Mouse (Mus musculus): Measurements from ENCODE around the gene Serp1.
A peak's percentile ranks its signal among the peaks of the same experiment; 100 is the strongest.
"Not testable (repeated sequence)": the region's sequence is repeated elsewhere in the genome, so short reads cannot be mapped to it uniquely, and the experiment has no call there.

The Serp1 gene

DNA sequence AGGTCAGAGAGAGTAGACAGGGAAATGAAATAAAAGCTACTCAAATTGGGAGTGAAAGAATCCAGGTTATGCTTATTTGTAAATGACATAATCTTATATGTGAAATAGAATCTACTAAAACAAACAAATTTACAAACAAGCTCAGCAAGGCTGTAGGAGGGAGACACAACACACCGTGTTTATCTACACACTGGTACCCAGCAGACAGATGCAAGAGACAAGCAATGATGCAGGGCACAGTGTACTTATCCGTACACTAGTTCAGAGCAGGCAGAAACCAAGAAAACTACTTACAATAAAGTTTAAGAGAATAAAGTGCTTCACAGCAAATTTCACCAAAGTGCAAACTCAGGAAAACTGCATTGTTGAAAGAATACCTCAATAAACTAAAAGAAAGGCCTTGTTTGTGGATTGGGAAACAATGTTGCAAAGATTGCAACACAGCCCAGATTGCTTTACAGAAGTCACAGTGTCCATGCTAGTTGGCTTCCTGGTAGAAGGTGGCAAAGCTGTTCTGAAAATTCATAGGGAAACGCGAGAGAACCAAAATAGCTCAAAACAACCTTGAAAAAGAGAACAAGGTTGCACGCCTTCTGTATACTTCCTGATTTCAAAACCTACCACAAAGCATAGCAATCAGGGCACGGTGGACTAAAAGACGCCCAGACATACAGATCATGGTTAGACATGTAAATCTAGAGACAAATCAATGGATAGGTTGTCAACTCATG, 17.5 kb downstream of the Serp1 start:
- no peak for DNase-seq (ENCODE audit: low spot score in 2 of 2)

DNA sequence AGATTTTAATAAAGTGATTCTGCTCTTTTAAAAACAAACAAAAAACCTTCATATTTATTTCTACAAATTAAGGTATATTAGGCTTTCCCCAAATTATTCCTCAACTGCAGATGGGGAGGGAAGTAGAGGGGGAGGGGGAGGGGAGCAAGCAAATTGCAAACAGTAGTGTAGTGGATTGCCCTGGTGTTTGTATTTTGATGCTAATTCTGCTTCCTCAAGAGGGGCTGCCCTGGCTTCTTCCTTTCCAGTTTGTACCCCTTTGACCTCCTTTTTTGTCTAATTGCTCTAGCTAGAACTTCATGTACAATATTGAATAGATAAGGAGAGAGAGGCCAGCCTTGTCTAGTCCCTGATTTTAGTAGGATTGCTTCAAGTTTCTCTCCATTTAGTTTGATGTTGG, 21.0 kb downstream of the Serp1 start:
- no peak for DNase-seq (ENCODE audit: low spot score in 2 of 2)

DNA sequence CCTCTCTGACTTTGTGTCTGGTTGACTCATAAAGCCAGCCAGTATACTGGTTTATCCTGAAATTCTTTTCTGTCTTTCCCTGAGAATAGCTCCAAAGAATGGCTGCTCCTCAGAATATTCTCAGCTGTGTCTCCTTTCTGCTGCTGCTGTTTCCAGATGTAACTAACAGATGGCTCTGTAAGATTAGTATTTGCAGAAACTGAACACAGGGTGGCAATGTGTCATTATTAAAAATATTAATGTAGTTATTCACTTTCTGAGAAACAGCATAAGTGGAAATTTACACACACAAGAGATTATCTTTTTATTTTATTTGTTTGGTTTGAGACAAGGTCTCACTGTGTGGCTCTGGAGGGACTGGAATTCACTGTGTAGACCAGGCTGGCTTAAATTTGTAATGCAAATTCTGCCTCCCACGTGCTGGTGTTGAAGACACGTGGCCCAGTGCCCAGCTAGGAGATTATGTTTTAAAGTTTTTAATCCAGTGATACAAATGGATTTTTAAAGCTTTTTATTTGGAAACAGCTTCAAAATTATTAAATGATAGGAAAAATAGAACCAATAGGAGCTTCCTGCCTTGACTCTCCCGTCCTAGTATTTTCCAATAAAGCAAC, 21.9 kb downstream of the Serp1 start:
- DNase-seq (ENCODE audit: low spot score in 2 of 2) = no peak

DNA sequence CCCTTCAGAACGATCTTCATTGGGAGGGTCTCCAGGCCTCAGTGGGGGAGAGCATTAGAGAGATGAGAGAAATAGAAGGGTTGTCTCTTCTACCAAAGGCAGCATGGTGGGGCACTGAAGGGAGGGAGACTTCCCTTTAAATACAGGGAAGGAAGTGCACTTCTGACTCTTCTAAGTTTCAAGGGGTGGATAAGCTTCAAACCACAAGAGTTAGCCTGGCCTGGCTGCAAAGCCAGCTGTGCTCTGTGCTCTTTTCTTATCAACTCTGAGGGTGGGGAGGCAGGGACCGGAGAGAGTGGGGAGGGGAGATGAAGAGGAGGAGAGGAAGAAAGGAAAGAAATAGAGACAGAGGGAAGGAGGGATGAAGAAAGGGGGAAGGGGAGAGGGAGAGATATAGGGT, 23.7 kb downstream of the Serp1 start:
- DNase-seq (ENCODE audit: low spot score in 2 of 2) = no peak

DNA sequence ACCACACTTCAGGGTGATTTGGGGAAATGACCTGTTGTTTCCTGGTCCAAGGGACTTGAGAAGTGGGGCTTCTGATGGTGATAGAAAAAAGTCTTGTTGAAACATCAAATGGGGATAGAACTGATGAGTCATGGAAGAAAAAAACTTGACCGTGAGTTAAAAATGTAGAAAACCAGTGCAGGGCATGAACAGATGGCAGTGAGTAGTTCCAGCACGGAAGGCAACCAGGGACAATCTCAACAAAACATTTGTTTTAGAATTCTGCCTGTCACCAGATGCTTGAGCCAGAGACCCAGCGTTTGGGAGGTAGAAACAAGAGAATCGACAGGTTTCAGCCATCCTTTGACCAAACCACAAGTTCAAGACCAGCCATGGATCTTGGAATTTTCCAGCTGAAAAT, 32.1 kb downstream of the Serp1 start:
- DNase-seq (ENCODE audit: low spot score in 2 of 2) = no peak

DNA sequence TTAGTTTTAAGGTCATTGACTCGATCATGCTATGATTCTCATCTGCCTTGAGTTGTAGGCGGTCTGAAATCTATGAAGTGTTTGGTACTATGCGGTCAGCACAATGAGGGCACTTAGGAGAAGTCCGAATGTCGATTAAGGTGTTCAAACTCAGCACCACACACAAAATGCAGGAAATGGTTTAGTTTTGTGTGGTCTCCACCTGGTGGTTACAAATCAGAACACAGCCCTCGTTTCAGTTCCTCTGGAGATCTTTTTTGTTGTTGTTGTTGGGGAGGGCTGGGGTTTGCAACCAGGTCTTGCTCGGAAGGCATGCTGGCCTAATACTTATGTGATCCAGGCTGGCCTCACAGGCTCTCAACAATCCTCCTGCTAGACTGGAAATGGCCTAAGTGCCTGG, 34.9 kb downstream of the Serp1 start:
- DNase-seq (ENCODE audit: low spot score in 2 of 2) = peak in 1 of 2 experiments; percentile 17

DNA sequence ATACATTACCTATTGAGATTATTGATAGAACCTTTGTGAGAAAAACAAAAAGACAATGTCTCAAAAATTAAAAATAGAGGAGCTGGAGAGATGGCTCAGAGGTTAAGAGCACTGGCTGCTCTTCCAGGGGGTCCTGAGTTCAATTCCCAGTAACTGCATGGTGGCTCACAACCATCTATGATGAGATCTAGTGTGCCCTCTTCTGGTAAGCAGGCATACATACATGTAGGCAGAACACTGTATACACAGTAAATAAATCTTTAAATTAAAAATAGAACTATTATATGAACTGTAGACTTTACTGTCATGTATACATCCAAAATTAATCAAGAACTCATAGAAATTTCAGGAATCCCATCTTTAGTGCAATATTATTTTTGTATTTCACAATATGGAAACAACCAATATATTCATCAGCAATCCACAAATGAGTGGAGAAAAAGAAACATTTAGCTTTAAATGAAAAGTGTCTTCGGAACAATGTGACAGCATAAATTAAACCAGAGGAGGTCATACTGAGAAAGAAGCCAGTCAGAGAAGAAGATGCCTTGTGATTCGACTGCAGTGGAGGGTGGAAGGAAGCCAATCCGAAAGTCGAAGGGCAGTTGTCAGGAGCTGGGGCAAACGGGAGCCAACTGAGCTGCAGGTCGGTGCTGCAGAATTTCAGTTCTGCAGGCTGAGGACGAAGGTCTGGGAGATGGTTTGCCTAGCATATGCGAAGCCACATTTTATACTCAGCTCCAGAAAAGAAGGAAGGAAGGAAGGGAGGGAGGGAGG, 37.5 kb downstream of the Serp1 start:
- DNase-seq (ENCODE audit: low spot score in 2 of 2) = no peak

DNA sequence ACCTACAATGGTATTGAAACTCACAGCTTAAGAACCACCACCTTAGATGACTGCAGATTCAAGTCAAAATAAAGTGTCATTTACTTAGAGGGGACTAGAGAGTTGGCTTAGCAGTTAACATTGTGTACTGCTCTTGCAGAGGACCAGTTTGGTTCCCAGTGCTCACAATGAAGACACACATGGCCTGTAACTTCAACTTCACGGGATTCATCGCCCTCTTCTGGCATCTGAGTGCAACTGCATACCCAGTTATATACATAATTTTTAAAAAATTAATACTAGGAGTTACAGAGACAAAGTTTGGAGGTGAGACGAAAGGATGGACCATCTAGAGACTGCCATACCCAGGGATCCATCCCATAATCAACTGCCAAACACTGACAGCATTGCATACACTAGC, 38.6 kb downstream of the Serp1 start:
- no peak for DNase-seq (ENCODE audit: low spot score in 2 of 2)

DNA sequence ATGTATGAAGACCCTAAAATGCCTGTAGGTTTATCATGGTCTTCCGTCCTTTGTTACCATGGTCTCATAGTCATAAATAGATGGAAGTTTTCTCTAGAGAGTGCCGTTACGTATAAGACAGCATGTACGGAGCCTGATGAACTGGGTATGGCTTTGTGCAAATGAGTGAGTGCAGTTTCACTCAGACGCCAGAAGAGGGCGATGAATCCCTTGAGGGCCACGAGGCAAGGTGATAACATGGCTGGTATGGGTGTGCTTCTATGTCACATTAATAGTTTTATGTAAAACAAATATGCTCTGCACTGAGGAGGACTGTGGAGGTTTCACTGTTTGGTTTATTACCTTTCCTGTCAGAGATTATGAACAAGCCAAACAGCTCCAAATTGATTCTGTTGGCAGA, 39.8 kb downstream of the Serp1 start:
- no peak for DNase-seq (ENCODE audit: low spot score in 2 of 2)

DNA sequence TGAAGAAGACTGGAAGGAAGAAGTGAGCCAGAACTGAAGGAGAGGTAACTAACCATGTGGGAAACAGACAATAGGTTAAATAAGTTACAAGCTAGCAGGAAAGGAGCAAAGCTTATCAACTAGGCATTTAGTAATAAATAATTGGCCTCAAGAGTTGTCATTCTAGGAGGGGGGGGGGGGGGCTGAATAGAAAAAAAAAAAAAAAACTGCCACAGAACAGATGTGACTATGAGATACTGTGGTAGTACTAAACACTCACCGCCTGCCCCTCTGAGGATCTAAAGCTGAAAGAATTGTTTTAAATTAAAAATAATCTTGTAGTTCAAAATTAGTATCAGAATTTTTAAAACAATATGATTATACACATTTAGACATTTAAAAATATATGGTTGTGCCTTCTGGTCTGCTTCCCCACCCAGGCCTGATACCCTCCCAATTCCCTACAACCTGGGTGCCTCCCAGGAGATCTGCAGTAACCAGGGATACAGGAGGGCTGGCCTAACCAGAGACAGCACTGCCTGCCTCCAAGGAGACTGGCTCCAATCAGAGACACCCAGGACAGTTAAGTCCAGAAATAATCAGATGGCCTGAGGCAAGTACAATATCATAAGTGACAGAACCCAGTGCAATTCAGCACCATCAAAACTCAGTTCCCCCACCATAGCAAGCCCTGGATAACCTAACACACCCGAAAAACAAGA, 46.8 kb downstream of the Serp1 start:
- no peak for DNase-seq (ENCODE audit: low spot score in 2 of 2)

DNA sequence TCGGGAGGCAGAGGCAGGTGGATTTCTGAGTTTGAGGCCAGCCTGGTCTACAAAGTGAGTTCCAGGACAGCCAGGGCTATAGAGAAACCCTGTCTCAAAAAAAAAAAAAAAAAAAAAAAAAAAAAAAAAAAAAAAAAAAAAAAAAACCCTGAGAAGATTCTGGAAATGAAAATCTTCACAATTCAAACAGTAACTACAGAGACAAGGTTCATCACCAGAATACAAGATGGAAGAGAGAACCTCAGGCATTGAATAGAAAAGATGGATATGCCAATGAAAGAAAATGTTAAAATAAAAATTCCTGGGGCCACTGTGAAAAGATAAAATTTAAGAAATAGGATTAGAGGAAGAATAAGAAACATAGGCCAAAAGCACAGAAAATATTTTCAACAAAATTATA, 50.4 kb downstream of the Serp1 start:
- not testable (repeated sequence) for DNase-seq (ENCODE audit: low spot score in 2 of 2)
